Mouse (Mus musculus): Measurements from ENCODE around the gene Rims4. TPM values are rescaled to one million over a fixed set of nuclear protein-coding genes. Genes with fewer than 3 reads are reported as not detected.
A peak's percentile ranks its signal among the peaks of the same experiment; 100 is the strongest.

Gene Rims4
- 53.8 and 59.1 TPM in 2 replicates for total RNA-seq (2014; rRNA removed)
- polyA plus RNA-seq (2015; fragmentation: Nextera tagmentation; extraction: Ambion mirVana): 9.5 and 16.3 TPM in 2 replicates

GRCm38 (mm10) chr2:163918317-163919258, at the start of gene Rims4:
Gene Rims4 (minus strand): TSS chr2:163918683.
- Histone ChIP-seq H3K27ac (ENCODE audit: low read depth, low read length) (peak within 1 kb of the TSS; percentile 40; the same call in 1 of the 2 replicates), H3K9me3 (ENCODE audit: low read length) (no peaks in the 10 kb centered on the region), H3K4me1 (ENCODE audit: insufficient read depth) (peaks cover 10% of the 10 kb centered on the region; the same call in 1 of the 2 replicates), H3K4me2 (ENCODE audit: low read depth) (peak within 1 kb of the TSS; percentile 81), H3K9ac (peak within 1 kb of the TSS; percentile 76), H3K27me3 (ENCODE audit: insufficient read depth, low read length) (no peaks in the 10 kb centered on the region), H3K36me3 (ENCODE audit: insufficient read depth) (no peaks in the 10 kb centered on the region), H3K4me3 (ENCODE audit: low read depth, low read length) (peak within 1 kb of the TSS; percentile 73)
- no peak for TF ChIP-seq CTCF (IDR thresholded peaks at IDR 0.05; ENCODE audit: low read depth)
- DNase-seq: peak; percentile 86
- peak; percentile 91 for ATAC-seq
- 2% methylated on average over 91 of the region's 115 CpGs for WGBS

DNA sequence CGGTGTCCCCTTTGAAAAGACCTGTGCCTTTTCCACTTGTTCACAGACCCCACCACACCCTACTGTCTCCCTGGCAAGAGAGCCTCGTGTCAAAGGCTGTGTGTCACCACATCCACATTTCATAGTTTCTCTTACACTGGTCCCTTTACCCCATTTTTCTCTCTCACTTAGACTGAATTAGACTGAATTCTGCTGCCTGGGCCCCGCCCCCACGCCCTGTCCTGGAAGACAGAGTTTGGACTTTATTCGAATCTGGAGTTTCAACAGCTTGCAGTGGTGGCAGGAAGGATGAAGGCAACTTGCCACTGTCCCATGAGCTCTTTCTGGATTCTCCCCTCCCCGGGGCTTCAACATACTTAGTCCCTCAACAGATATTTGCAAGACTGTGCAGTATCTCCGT, 47.2 kb upstream of the Rims4 start:
- Histone ChIP-seq H3K27me3 (ENCODE audit: insufficient read depth, low read length) (no peaks in the 10 kb centered on the region), H3K27ac (ENCODE audit: low read depth, low read length) (no peak overlapping the region), H3K9me3 (ENCODE audit: low read length) (no peaks in the 10 kb centered on the region), H3K36me3 (ENCODE audit: insufficient read depth) (no peaks in the 10 kb centered on the region), H3K9ac (no peak overlapping the region), H3K4me3 (ENCODE audit: low read depth, low read length) (no peak overlapping the region), H3K4me2 (ENCODE audit: low read depth) (no peak overlapping the region), H3K4me1 (ENCODE audit: insufficient read depth) (no peaks in the 10 kb centered on the region; the same call in 1 of the 2 replicates)
- ATAC-seq (no peak), DNase-seq (no peak)
- TF ChIP-seq CTCF (IDR thresholded peaks at IDR 0.05; ENCODE audit: low read depth): no peak
- WGBS: 71% methylated on average over 7 of the region's 7 CpGs

- H3K27me3 ChIP-seq (ENCODE audit: insufficient read depth, low read length): no peaks in the 10 kb centered on the region
- H3K9ac ChIP-seq: no peak overlapping the region
- ATAC-seq (no peak), DNase-seq (no peak)
- H3K4me3 ChIP-seq (ENCODE audit: low read depth, low read length): no peak overlapping the region
- H3K36me3 ChIP-seq (ENCODE audit: insufficient read depth): no peaks in the 10 kb centered on the region
- no peak overlapping the region for H3K4me2 ChIP-seq (ENCODE audit: low read depth)
- no peak for TF ChIP-seq CTCF (IDR thresholded peaks at IDR 0.05; ENCODE audit: low read depth)
- H3K27ac ChIP-seq (ENCODE audit: low read depth, low read length): no peak overlapping the region
- no peaks in the 10 kb centered on the region for H3K9me3 ChIP-seq (ENCODE audit: low read length)
- no peaks in the 10 kb centered on the region; the same call in 1 of the 2 replicates for H3K4me1 ChIP-seq (ENCODE audit: insufficient read depth)
- 73% methylated on average over 18 of the region's 19 CpGs for WGBS
These were observed 46.4 kb upstream of the Rims4 start for GRCm38 (mm10) chr2:163964606-163965560.

- H3K27ac ChIP-seq (ENCODE audit: low read depth, low read length): no peak overlapping the region
- H3K36me3 ChIP-seq (ENCODE audit: insufficient read depth): no peaks in the 10 kb centered on the region
- H3K9me3 ChIP-seq (ENCODE audit: low read length): no peaks in the 10 kb centered on the region
- H3K27me3 ChIP-seq (ENCODE audit: insufficient read depth, low read length): no peaks in the 10 kb centered on the region
- WGBS: 70% methylated on average over 7 of the region's 7 CpGs
- ATAC-seq (no peak), DNase-seq (no peak)
- no peak overlapping the region for H3K4me3 ChIP-seq (ENCODE audit: low read depth, low read length)
- TF ChIP-seq CTCF (IDR thresholded peaks at IDR 0.05; ENCODE audit: low read depth): no peak
- no peak overlapping the region for H3K9ac ChIP-seq
- H3K4me1 ChIP-seq (ENCODE audit: insufficient read depth): no peaks in the 10 kb centered on the region
- no peak overlapping the region for H3K4me2 ChIP-seq (ENCODE audit: low read depth)
These were observed 35.3 kb upstream of the Rims4 start for GRCm38 (mm10) chr2:163953622-163954310.

DNA sequence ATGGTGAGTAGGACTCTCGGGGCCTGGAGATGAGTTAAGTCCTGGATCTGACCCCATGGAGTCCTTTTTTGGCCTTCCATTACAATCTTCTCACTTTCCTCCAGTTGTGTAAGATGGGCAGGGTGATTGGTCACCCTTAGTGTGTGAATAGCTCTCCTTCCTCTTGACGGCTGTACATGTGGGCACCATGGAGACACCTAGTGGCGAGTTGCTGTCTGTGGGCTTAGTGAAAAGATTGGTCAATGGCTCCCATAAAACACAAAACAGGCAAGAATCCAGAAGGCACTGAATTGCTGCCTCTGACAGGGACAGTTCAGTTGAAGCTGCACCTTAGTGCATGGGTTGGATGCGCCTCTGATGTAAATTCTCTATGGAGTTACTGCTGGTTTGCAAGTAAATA, 33.3 kb upstream of the Rims4 start:
- Histone ChIP-seq H3K4me1 (ENCODE audit: insufficient read depth) (no peaks in the 10 kb centered on the region), H3K9me3 (ENCODE audit: low read length) (no peaks in the 10 kb centered on the region), H3K4me2 (ENCODE audit: low read depth) (no peak overlapping the region), H3K27me3 (ENCODE audit: insufficient read depth, low read length) (no peaks in the 10 kb centered on the region), H3K9ac (no peak overlapping the region), H3K4me3 (ENCODE audit: low read depth, low read length) (no peak overlapping the region), H3K36me3 (ENCODE audit: insufficient read depth) (no peaks in the 10 kb centered on the region), H3K27ac (ENCODE audit: low read depth, low read length) (no peak overlapping the region)
- ATAC-seq (peak; percentile 54), DNase-seq (peak; percentile 69)
- TF ChIP-seq CTCF (IDR thresholded peaks at IDR 0.05; ENCODE audit: low read depth): peak; percentile 91
- 31% methylated on average over 4 of the region's 4 CpGs for WGBS

GRCm38 (mm10) chr2:163947976-163948375, 29.5 kb upstream of the Rims4 start:
- ATAC-seq (no peak), DNase-seq (no peak)
- H3K27ac ChIP-seq (ENCODE audit: low read depth, low read length): no peak overlapping the region
- H3K36me3 ChIP-seq (ENCODE audit: insufficient read depth): no peaks in the 10 kb centered on the region
- no peaks in the 10 kb centered on the region for H3K27me3 ChIP-seq (ENCODE audit: insufficient read depth, low read length)
- H3K9me3 ChIP-seq (ENCODE audit: low read length): no peaks in the 10 kb centered on the region
- H3K4me1 ChIP-seq (ENCODE audit: insufficient read depth): no peaks in the 10 kb centered on the region
- WGBS: 68% methylated on average over 7 of the region's 7 CpGs
- TF ChIP-seq CTCF (IDR thresholded peaks at IDR 0.05; ENCODE audit: low read depth): no peak
- no peak overlapping the region for H3K4me2 ChIP-seq (ENCODE audit: low read depth)
- H3K9ac ChIP-seq: no peak overlapping the region
- H3K4me3 ChIP-seq (ENCODE audit: low read depth, low read length): no peak overlapping the region
